Mouse (Mus musculus): ENCODE data around the gene Pon2.

GRCm38 (mm10) chr6:5299561-5299960 lies 1.3 kb upstream of the Pon2 start:
- TF ChIP-seq CTCF (IDR thresholded peaks at IDR 0.05; ENCODE audit: low read depth, low read length) = no peak
- no peak for TF ChIP-seq GATA1 (IDR thresholded peaks at IDR 0.05; ENCODE audit: borderline replicate concordance, low read length)
- TF ChIP-seq TAL1 (conservative IDR thresholded peaks at IDR 0.05; ENCODE audit: low read depth, low read length) = no peak
- no peak for TF ChIP-seq GATA2 (IDR thresholded peaks at IDR 0.05; ENCODE audit: borderline replicate concordance, low read depth, low read length)

Data from G1E (cell line).